Mouse (Mus musculus): ENCODE data around the gene Lcn6.
"Not testable (repeated sequence)": the region's sequence is repeated elsewhere in the genome, so short reads cannot be mapped to it uniquely, and the experiment has no call there.

The Lcn6 gene

DNA sequence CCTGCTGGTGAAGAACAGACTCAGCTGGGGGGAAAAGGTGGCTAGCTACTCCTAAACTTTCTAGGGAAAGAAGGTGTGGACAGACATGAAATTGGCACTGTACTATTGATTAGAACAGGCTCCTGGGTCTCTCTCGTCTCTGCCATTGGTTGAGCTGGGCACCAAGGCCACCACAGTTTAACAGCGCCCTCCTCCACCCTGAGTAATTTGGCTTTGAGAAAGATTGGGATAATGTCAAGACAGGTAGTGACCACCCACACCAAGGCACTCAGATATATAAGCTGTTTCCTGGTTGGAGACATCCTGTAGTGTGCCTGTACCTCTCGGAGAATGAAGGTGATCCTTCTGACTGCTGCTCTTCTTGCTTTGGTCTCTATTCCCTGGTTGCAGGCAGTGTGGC, at the start of gene Lcn6:
Lcn6 (plus strand) TSS at position 301 of the 400 bp plus-strand sequence.
- no peak for DNase-seq

DNA sequence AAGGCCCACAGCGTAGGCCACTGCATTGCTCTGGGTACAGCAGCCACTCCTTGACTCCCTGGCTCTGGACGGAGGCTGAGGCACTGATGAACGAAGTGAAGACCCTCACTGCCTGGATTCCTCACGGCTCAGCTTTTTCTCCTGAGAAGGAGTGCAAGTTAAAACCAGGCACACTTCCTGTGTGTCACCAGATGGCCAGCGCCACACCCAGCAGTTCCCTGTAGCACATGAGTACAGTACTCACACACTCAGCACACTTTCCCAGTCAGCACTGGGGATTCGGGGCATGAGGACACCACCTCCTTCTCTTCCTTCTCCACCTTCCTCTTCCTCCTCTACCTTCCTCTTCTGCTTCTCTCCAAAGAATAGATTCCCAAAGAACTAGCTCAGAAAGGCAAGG, 48.8 kb upstream of the Lcn6 start, which contains the start of gene Fcna:
Fcna (minus strand) TSS at position 220 of the 400 bp plus-strand sequence.
- no peak for DNase-seq

DNA sequence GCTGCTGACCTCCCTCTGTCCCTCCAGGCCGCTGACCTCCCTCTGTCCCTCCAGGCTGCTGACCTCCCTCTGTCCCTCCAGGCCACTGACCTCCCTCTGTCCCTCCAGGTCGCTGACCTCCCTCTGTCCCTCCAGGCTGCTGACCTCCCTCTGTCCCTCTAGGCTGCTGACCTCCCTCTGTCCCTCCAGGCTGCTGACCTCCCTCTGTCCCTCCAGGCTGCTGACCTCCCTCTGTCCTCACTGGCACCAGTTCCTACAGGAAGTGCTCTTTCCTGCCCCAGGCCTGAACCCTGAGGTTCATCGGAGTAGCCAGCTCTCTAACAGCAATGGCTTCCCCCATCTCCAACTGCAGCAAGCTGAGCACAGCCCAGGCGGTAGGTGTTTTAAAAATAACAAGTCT, 47.8 kb upstream of the Lcn6 start:
- no peak for DNase-seq

DNA sequence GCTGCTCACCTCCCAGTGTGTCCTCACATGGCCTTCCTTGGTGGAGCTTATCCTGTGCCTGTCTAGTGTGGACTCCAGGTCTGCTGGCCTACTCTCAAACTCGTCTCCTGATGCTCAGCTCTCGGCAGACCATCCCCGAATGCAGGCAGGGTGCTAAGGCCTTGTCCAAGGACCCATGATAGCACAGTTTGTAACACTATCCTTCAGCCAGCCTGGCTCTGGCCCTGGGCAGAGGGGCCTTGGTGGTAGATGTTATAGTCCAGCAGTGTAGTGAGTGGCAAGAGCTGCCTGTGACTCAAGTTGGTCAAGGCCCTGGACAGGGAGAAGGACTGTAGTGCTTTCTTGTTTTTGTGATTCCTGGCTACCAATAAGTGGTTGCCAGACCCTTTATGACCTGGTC, 43.0 kb upstream of the Lcn6 start:
- no peak for DNase-seq

DNA sequence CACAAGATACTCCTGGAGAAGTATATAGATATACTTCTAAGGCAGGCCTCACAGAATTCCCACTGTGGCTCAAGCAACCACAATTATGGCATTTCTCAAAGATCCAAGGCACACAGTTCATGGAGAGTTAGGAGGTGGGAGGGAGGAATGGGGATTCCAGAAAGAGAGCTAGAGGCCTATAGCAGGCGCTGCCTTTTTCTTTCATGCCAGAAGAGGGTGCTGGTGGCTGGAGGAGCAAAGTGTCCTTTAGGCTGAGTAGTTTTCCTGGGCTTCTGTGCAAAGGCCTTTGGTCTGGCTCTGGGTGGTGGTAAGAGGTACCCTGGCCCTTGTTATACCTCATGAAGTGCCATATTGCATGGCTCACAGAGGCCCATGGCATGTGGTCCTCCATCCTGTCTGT, 42.5 kb upstream of the Lcn6 start:
- DNase-seq = no peak

DNA sequence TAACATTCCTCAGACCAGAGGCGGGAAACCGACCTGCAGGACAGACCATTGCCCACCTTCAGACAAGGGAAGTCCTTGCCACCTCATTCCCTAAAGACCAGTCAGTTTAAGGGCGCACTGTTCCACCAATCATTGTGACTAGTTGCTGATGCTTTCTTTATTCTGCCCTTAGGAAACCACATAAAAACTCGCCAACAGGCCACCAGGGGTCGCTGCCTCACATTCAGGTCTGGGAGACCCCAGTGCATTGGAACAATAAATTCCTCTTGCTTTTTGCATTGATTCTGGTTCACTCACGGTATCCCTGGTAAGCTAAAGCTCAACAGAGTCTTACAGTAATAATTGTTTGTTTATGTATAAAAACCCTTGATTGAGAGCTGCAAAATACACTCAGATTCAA, 36.7 kb upstream of the Lcn6 start:
- peak; percentile 84 for DNase-seq

DNA sequence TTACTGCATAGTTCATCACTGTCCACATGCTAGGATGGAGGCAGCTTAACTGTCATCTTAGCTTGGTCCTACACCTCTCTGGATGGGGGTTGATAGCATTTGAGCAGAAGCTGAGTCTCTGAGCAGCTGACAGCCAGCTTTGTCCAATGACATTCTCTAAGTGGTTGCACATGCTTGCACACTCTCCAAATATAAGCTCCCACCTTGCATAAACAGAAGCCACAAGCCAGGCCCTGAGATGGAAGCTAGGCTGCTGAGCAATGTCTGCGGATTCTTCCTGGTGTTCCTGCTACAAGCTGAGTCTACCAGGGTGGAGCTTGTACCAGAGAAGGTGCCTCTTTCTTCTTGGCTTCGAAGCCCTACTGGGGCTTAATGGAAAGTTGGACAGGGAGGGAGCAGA, 23.7 kb upstream of the Lcn6 start, which contains the start of gene Lcn8:
Lcn8 (plus strand) TSS at position 219 of the 400 bp plus-strand sequence.
- no peak for DNase-seq

DNA sequence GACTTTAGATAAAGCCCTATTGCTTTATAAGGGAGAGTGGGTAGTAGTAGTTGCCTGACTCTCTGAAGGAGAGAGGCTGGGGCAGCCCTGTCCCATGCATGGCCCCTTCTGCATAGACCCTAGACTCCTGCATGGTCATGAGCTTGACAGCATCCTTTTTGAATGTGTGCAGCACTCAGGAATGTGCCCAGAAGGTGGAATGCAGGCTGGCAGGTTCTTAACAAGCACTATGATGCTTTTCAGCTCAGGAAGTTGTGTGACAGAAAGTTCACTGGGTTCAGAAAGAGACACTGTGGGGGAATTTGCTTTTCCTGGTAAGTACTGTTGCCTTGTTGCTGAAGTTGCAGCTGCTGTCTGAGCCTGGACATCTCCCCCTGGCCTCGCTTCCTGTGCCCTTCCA, 22.1 kb upstream of the Lcn6 start:
- DNase-seq = no peak

DNA sequence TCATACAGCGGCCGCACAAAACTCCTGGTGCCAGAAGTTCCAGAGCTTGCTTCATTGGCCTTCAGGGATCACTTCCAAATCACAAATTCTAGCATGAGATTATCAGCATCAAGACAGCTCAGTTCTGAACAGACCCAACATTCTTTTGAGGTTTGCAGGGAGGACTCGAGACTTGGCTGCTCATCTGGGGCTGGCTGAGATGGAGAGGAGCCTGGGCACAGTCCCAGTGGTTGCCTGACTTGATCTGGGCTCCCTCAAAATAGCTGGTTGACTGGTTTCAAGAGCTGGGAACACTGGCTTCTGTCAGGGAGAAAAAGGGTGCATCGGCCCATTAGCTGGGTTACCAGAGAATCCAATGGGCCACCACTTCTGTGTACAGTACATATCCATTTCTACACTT, 19.9 kb upstream of the Lcn6 start:
- peak; percentile 59 to 72 for DNase-seq

DNA sequence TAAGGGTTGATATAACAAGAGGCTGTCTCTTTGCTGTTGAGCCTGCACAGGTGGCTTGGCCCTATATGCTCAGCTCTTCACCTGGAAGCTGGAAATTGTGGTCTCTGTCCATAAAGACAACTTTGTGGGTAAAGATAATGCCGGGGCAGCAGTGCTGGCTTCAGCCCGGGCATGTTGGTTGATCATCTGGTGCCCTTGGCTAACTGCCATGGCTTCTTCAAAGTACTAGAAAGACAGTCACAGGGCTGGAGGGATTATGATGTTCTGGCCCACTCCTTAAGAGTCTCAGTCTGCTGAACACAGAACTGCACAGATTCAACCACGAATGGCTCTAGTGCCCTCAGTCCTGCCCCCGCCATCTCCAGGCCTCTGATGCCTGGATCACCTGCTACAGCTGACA, 19.3 kb upstream of the Lcn6 start:
- DNase-seq = peak; percentile 78 to 80

DNA sequence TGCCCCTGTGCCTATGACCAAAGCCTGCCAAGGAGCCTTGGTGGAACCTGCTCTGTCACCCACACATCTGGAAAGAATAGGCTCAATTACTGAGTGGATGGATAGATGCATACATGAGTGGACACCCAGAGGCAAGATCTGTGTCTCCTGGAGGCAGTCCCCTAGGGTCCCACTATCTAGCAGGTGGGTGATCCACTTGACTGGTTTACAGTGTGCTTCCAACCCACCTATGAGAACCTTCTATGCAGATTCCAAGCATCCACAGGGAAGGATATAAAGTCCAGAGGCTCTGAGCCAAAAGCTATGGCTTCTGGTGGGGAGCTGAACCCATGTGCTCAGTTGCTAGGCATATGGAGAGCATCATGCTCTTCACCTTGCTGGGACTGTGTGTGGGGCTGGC, 18.9 kb upstream of the Lcn6 start, which contains the start of gene Lcn5:
Lcn5 (plus strand) TSS at position 301 of the 400 bp plus-strand sequence.
- no peak for DNase-seq

DNA sequence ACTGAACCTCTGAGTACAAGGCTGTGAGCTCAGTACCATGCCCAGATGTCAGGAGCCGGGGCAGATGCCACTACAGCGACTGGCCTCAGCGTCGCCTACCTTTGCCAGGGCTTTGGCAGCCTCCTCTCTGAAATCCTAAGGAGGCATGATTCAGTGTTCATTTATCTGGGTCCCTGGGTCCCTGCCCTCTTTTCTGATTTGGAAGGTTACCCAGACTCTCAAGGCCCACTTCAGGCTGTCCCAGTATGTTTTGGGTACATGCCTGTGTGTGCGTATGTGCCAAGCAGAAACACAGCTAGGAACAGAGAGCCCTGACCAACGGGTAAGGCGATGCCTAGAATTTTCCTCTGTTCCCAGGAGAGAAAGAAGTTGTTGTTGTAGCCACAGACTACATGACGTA, 16.3 kb upstream of the Lcn6 start:
- no peak for DNase-seq

DNA sequence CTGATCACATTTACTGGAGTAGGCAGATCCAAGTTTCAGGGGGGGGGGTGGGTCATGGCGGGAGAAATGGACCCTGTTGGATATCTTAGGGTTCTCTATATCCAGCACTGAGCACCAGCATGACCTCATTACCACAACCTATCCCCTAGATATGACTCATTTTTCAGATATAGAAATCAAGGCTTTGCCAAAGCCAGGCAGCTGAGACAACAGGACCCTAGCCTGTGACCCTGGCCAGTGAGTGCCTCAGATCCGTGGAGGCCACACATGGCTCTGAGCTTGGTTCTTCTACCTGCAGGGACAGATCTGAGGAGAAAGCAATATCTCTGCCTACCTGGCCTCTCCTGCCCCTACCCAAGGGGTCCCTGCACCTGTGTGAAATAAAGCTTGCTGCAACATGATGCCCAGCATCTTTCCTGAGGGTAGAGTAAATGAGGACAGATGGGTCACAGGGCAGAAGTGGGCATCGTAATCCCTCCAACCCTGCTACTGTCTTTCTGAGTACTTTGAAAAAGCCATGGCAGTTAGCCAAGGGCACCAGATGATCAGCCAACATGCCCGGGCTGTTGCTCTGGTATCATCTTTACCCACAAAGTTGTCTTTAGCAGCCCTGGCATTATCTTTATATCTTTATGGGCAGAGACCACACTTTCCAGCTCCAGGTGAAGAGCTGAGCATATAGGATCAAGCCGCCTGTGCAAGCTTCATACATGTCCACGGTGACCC, 15.2 kb upstream of the Lcn6 start:
- DNase-seq = peak; percentile 56 to 57

DNA sequence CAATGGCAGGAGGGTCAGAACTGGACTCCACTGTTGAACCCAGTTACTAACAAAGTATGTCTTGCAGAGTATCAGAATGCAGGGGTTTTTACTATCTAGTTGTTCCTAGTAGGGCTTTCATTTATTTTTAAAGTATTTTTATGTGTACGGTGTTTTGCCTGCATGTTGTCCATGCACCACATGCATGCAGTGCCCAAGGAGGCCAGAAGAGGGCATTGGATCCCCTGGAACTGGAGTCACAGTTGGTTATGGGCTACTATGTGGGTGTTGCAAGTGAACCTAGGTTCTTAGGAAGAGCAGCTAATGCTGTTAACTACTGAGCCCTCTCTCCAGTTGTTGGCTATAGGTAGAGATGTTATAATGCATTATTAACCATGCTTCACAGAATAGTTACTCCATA, 13.1 kb upstream of the Lcn6 start:
- DNase-seq = peak; percentile 80 to 83

DNA sequence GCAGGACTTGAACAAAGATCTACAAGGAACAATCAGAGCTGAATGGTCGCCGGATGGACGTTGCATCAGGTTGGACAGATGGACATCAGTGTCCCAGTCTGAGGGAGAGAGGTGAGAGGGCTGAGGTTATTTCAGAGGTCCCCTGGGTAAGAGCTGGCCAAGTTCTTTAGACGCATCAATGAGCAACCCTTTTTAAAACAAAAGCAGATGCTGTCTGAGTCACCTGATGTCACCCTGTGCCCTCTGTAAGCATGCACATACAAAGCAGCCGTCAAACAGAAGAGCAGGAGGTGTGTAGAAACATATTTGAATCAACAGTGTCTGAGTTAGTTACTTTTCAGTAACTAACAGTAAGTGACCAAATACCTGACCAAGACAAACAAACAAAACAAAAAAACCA, 12.5 kb upstream of the Lcn6 start:
- no peak for DNase-seq

DNA sequence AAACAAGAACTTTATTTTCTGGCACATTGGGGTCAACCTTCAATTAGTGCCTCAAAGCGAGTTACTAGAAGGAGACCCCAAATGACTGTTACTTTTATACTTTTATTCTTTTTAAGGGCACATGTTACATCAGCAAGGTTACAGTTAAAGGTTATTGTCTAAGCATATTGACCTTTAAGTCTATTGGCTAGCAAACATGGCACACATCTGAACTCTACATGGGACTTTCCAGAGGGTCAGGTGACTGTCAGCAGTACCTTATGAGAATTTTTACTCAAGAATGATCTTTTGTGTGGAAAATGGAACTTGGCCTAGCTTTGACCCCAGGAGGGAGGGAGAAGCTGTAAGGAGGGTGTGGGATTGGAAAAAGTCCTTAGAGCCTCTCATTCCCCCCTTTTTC, 10.1 kb upstream of the Lcn6 start:
- DNase-seq = no peak

DNA sequence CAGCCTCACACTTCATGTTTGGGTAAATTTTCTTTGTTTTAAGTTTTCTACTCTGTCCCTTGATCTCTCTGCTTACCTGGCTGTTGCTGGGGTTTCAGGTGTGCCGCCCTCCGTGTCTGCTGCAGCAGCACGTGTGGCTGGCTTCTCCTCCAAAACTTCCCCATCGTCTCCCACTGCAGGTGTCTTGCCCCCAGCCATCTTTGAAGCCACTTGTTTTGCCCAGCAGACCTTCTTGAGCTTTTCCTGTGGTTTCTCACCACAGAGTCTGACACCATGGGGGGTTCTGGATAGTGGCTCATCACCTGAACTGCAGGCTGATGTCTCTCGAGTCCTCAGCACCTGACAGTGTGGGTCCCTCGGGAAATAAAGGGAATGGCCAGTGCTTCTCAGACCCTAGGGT, 3.0 kb downstream of the Lcn6 start:
- DNase-seq = no peak

DNA sequence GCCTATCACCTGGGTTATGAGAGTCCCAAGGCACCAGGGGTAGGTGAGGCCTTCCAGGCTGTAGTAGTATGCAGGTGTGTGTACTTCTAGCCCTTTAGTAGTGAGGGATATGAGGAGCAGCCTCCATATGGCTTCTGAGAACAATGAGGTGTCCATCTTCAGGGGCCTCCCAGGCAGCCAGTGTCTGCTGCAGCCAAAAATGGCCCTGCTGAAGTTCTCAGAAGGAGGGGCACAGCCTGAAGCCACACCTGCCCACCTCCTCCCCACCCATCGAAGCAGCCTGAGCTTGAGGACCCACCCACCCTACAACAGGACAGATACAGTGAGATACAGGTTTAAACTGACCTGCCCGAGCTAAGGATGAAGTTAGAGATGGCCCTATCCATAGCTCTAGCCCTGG, 5.8 kb downstream of the Lcn6 start, which contains the start of gene Lcn10:
Lcn10 (plus strand) TSS at position 301 of the 400 bp plus-strand sequence.
- DNase-seq = no peak

DNA sequence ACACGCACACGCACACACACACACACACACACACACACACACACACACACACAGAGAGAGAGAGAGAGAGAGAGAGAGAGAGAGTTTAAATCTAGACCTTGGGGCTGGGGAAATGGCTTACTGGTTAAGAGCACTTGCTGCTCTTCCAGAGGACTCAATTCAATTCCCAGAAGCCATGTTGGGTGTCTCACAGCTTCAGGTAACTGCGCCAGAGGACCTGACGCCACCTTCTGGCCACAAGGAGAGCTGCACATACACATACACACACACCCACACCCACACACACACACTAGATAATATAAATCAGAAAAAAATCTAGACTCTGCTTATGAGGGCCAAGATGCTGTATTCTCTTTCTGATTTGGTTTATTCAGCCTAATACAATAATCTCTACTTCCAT, 10.4 kb downstream of the Lcn6 start:
- DNase-seq = no peak

DNA sequence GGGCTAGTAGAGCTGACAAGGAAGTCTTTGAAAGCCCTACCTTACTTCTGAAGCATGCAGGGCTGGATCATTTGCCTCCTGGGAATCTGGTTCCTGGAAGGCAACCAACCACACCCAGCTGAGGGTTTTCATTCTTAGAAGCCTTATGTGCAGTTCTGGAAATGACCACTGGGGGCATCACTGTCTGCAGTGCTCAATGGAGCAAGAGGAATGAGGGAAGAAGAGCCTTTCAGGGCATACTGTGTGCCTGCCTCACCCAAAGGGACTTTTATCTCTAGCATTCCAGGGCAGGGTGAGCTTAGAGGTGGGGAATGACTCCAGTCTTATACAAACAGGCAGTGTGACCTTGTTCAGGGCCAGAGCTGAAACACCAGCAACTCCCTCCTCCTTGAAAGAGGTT, 18.0 kb downstream of the Lcn6 start:
- DNase-seq = peak; percentile 82 to 92

DNA sequence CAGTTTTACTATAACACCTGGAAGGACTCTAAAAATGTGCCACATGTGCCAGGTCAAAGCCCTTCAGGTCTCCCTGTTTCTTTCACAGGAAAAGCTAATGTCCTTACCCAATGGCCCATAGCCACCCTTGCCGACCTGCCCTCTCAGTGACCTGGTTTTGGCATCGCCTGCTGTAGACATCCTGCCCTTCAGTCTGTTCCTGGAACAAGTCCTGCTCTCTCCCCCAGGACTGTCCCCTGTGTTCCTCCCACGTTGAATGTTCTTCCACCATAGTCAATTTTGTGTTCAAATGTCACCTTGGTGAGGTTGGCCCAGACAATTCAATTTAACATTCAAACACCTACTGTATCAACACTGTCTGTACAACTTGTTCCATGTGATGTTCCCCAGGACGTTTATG, 20.4 kb downstream of the Lcn6 start:
- DNase-seq = no peak

DNA sequence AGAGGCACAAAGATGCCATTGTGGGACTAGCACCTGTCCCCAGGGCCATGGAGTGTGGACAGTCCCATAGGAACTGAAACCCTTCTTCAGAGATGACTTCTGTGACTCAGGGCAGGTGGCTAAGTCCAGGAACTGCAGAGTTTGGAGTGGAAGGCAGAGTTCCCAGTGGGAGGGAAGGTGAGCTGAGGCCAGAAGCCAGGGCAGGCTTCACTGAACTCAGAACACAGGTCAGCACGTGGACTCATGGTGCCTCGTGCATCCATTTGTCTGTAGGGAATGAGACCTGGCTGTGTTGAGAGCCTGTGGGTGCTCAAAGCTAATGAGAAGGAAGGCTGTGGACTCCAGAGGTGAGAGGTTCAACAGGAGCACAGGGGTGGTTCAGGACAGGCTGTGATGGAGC, 22.1 kb downstream of the Lcn6 start:
- no peak for DNase-seq

DNA sequence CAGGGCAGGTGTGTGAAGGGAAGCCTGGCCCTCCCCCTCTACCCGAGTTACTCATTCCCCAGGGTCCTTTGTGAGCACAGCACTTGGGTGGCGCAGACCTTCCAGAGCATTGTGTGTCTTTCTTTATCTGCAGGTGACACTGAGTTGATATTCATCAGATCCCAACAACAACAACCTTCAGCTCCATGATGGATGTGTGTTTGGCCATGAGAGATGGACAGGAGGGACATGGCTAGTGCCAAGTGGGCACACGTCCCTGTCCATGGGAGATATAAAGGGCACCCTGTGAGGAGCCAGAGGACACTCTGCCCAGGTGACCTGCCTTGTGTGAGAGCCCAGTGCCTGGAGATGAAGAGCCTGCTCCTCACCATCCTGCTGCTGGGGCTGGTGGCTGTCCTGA, 23.2 kb downstream of the Lcn6 start, which contains the start of gene Obp2a:
Obp2a (plus strand) TSS at position 301 of the 400 bp plus-strand sequence.
- not testable (repeated sequence) for DNase-seq

DNA sequence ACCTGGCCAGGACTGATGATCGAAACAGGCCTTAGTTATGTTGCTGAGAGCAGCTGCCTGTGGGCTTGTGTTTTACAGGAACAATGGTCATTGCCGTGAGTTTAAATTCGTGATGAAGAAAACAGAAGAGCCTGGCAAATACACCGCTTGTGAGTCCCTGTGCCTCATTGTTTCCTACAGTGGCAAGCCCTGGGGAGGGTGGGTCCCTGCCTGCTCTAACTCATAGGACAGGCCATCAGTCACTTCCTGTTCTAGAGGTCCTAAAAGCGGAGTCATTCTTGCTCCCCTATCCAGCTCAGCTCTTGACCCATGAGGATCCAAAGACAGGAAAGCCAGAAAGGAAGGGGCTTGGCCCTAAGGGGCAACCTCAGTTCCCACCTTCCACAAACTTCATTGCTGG, 24.4 kb downstream of the Lcn6 start:
- DNase-seq = no peak

DNA sequence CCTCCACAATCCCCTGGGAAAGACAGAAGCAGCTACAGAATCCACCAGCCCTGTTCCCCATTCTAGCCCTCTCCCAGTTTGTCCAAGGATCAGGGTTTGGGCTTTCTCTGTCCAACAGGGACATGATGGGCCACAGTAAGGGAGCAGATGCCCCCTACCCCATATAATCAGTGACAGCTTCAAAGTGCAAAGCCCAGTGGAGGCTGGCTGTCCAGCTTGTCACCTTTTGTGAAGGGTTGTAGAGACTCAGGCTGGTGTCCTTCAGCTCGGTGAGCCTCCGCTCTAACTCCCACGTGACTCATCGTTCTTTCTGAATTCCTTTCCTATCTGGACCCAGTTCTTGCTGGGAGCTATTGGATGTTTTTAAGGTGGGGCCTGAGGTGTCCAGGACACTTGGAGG, 27.1 kb downstream of the Lcn6 start:
- DNase-seq = no peak
